Comparison of ENCODE assay signal across 32 mouse cellular contexts in the genomic region with DNA sequence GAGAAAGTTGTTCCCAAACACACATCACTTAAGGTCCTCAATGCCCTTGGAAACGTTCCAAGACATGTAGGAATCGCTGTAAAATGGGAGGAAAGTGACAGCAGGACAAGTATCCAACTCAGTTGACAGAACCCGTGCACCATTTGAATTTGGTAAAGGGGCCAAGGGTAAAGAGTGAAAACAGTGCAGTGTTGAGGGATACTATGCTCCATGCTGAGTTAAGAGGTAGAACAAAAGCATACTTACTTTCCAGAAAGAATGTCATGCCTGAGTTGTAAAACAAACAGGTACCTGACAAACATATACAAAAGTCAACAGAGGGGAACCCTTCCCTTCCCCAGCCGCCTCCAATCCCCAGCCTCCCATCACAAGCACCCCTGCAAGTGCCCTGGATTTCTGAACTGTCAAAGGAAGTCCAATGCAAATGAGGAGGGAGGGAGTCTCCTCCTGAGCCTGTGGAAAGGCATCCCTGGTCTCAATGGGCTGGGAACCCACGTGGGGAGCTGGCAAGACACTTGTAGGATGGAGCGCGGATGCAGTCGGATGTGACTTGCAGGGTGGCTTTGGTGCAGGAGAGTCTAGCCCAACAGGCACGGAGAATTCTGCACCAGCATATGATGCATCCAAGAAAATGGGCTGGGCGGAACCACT. TPM values are rescaled to one million over a fixed set of nuclear protein-coding genes. Genes with fewer than 3 reads are reported as not detected.
DNase-seq lines count a peak whose midpoint lies in the region; ATAC-seq lines count a peak whose summit lies in the region.
"Had no signal": no experiment of that assay in that cellular context is flagged by ENCODE, and none has a peak within 500 bp of the region (broad histone marks: within the 10 kb centered on the region; RNA-seq: fewer than 3 reads in every experiment).

No protein-coding gene starts in this region.

- 0 out of 2 replicates have a peak overlapping the region, but pooled peaks have one; percentile 19 for H3K27ac ChIP-seq in kidney, embryonic 15.5 days
- H3K27ac ChIP-seq in midbrain, embryonic 10.5 days (replicated peaks), result 0 out of 2 replicates have a peak overlapping the region, but pooled peaks have one; percentile 33
- H3K27ac ChIP-seq in midbrain, embryonic 13.5 days, result no peak overlapping the region
- H3K27ac ChIP-seq: embryonic facial prominence, embryonic 12.5 days; forebrain, embryonic 10.5 days; forebrain, embryonic 15.5 days; heart, embryonic 13.5 days; hindbrain, embryonic 15.5 days; limb, embryonic 10.5 days; limb, embryonic 15.5 days; liver, embryonic 13.5 days; lung, embryonic 15.5 days; stomach, embryonic 15.5 days had no signal

- H3K4me1 ChIP-seq in kidney, embryonic 15.5 days, result peaks cover 19% of the 10 kb centered on the region
- peaks cover 17% of the 10 kb centered on the region for H3K4me1 ChIP-seq in midbrain, embryonic 10.5 days
- H3K4me1 ChIP-seq in midbrain, embryonic 13.5 days (replicated peaks), result peaks cover 12% of the 10 kb centered on the region; the same call in 1 of the 2 replicates
- H3K4me1 ChIP-seq: embryonic facial prominence, embryonic 12.5 days; forebrain, embryonic 15.5 days; liver, embryonic 13.5 days; stomach, embryonic 15.5 days had no signal

- peak; percentile 57; the same call in 1 of the 2 replicates for ATAC-seq in kidney, embryonic 15.5 days (replicated peaks; ENCODE audit: low FRiP score)
- no peak for ATAC-seq in midbrain, embryonic 13.5 days
- ATAC-seq: activated CD4-positive, CD25-positive, alpha-beta regulatory T cell, adult 4 months; forebrain, embryonic 15.5 days had no signal

- no peak for DNase-seq in kidney, postnatal 36 days
- DNase-seq in midbrain, embryonic 10.5 days (ENCODE audit: low spot score), result no peak
- DNase-seq in kidney, postnatal 25 days, result peak; percentile 16 to 60
- DNase-seq in lung, postnatal 4 days, result peak; percentile 18 to 36
- DNase-seq in ovary, adult 18-20 months (ENCODE audit: low spot score), result no peak
- no peak for DNase-seq in gastrocnemius, postnatal 25 days
- DNase-seq: adrenal gland, adult 2 months; adrenal gland, postnatal 36 days; B cell, adult 2 months; cerebellum, adult 9-10 months; cerebellum, postnatal 36 days; gastrocnemius, postnatal 36 days; heart, adult 18-20 months; heart, postnatal 10 days; layer of hippocampus, adult 9-11 months; liver, embryonic 13.5 days; midbrain, embryonic 14.5 days; right cerebral cortex, postnatal 25 days had no signal

- H3K4me3 ChIP-seq in kidney, embryonic 15.5 days (replicated peaks), result no peak overlapping the region
- H3K4me3 ChIP-seq in midbrain, embryonic 10.5 days, result no peak overlapping the region
- H3K4me3 ChIP-seq in midbrain, embryonic 13.5 days (replicated peaks), result no peak overlapping the region
- H3K4me3 ChIP-seq: embryonic facial prominence, embryonic 12.5 days; forebrain, embryonic 10.5 days; forebrain, embryonic 15.5 days; heart, embryonic 13.5 days; hindbrain, embryonic 15.5 days; limb, embryonic 10.5 days; limb, embryonic 15.5 days; liver, embryonic 13.5 days; lung, embryonic 15.5 days; megakaryocyte, embryonic 14.5 days; stomach, embryonic 15.5 days had no signal

- no peaks in the 10 kb centered on the region for H3K9me3 ChIP-seq in kidney, embryonic 15.5 days (replicated peaks)
- no peaks in the 10 kb centered on the region for H3K9me3 ChIP-seq in midbrain, embryonic 10.5 days (replicated peaks)
- no peaks in the 10 kb centered on the region for H3K9me3 ChIP-seq in midbrain, embryonic 13.5 days
- H3K9me3 ChIP-seq: embryonic facial prominence, embryonic 12.5 days; forebrain, embryonic 10.5 days; forebrain, embryonic 15.5 days; heart, embryonic 13.5 days; hindbrain, embryonic 15.5 days; limb, embryonic 10.5 days; limb, embryonic 15.5 days; liver, embryonic 13.5 days; lung, embryonic 15.5 days; stomach, embryonic 15.5 days had no signal

- no peak overlapping the region for H3K4me2 ChIP-seq in kidney, embryonic 15.5 days
- H3K4me2 ChIP-seq in midbrain, embryonic 13.5 days (replicated peaks), result no peak overlapping the region
- H3K4me2 ChIP-seq: embryonic facial prominence, embryonic 12.5 days; forebrain, embryonic 15.5 days; heart, embryonic 13.5 days; hindbrain, embryonic 15.5 days; limb, embryonic 15.5 days; liver, embryonic 13.5 days; lung, embryonic 15.5 days; stomach, embryonic 15.5 days had no signal

- H3K9ac ChIP-seq in kidney, embryonic 15.5 days, result no peak overlapping the region
- no peak overlapping the region for H3K9ac ChIP-seq in midbrain, embryonic 13.5 days (replicated peaks)
- H3K9ac ChIP-seq: embryonic facial prominence, embryonic 12.5 days; forebrain, embryonic 15.5 days; heart, embryonic 13.5 days; hindbrain, embryonic 15.5 days; limb, embryonic 15.5 days; liver, embryonic 13.5 days; lung, embryonic 15.5 days; stomach, embryonic 15.5 days had no signal

- peaks cover 5% of the 10 kb centered on the region; the same call in 1 of the 2 replicates for H3K27me3 ChIP-seq in kidney, embryonic 15.5 days
- H3K27me3 ChIP-seq in midbrain, embryonic 10.5 days (ENCODE audit: low read depth, poor library complexity, severe bottlenecking), result no peaks in the 10 kb centered on the region
- no peaks in the 10 kb centered on the region for H3K27me3 ChIP-seq in midbrain, embryonic 13.5 days
- H3K27me3 ChIP-seq: embryonic facial prominence, embryonic 12.5 days; forebrain, embryonic 15.5 days; hindbrain, embryonic 15.5 days; limb, embryonic 15.5 days; liver, embryonic 13.5 days; lung, embryonic 15.5 days; megakaryocyte, embryonic 14.5 days; stomach, embryonic 15.5 days had no signal

- H3K36me3 ChIP-seq in kidney, embryonic 15.5 days, result no peaks in the 10 kb centered on the region
- no peaks in the 10 kb centered on the region for H3K36me3 ChIP-seq in midbrain, embryonic 10.5 days
- H3K36me3 ChIP-seq in midbrain, embryonic 13.5 days, result no peaks in the 10 kb centered on the region
- H3K36me3 ChIP-seq: embryonic facial prominence, embryonic 12.5 days; forebrain, embryonic 10.5 days; forebrain, embryonic 15.5 days; heart, embryonic 13.5 days; hindbrain, embryonic 15.5 days; limb, embryonic 10.5 days; limb, embryonic 15.5 days; liver, embryonic 13.5 days; lung, embryonic 15.5 days; stomach, embryonic 15.5 days had no signal

- 63% methylated on average over 10 of the region's 10 CpGs for WGBS in kidney, embryonic 15.5 days
- 63% methylated on average over 10 of the region's 10 CpGs for whole genome bisulfite sequencing in midbrain, embryonic 10.5 days
- 49% methylated on average over 10 of the region's 10 CpGs for WGBS in midbrain, embryonic 13.5 days

RNA-seq across cellular contexts. Expression of a gene that starts 57.4 kb away (rescaled TPM):
- 2.2 and 2.9 TPM in 2 replicates for polyA plus RNA-seq in kidney, embryonic 15.5 days (2015; fragmentation: Nextera tagmentation; extraction: Ambion mirVana)
- 0.37 and 0.52 TPM in 2 replicates for polyA plus RNA-seq in midbrain, embryonic 10.5 days (2016; fragmentation: Nextera tagmentation; extraction: Ambion mirVana)
- polyA plus RNA-seq in midbrain, embryonic 13.5 days (2015; fragmentation: Nextera tagmentation; extraction: Ambion mirVana), result 1.9 and 2.3 TPM in 2 replicates
- total RNA-seq in gastrocnemius, postnatal 25 days (2021), result 1 to 10 TPM; 2.4 to 2.5 TPM
- total RNA-seq: monocyte, adult 5-6 weeks had no signal
- polyA plus RNA-seq: activated CD4-positive, CD25-positive, alpha-beta regulatory T cell, adult 4 months had no signal

Comparison
In these comparisons a context has a peak if more than half of its experiments do, and no peak if none do; other contexts are left out.
1. DNase-seq: peak in kidney, postnatal 25 days (2 of 2) and lung, postnatal 4 days (2 of 2); none in kidney, postnatal 36 days (0 of 2), midbrain, embryonic 10.5 days (single experiment), ovary, adult 18-20 months (single experiment) and gastrocnemius, postnatal 25 days (single experiment).